1 mouse cellular context compared by ENCODE assay signal in genomic region chr7:27552931-27553513, GRCm38 (mm10).
TF ChIP-seq lines count a peak whose summit lies in the region.

Gene Pld3 (minus strand): TSS chr7:27553218.
Gene 2310022A10Rik (plus strand): TSS chr7:27553233.

TF ChIP-seq in MEL, 35 proteins besides CTCF, POLR2A, EP300 and RAD21 (continued from another document):
- TF ChIP-seq TAL1 (IDR thresholded peaks at IDR 0.05; ENCODE audit: low read length) (no peak), MEF2A (IDR thresholded peaks at IDR 0.05; ENCODE audit: extremely low read depth, insufficient replicate concordance, low read depth, low read length, poor library complexity, severe bottlenecking) (no peak), ZC3H11A (IDR thresholded peaks at IDR 0.05; ENCODE audit: low read depth, low read length) (no peak), MYB (IDR thresholded peaks at IDR 0.05; ENCODE audit: low read depth, low read length) (no peak), ZKSCAN1 (IDR thresholded peaks at IDR 0.05; ENCODE audit: low read depth, low read length) (no peak), NELFE (IDR thresholded peaks at IDR 0.05; ENCODE audit: low read depth, low read length) (peak; percentile 87), RCOR1 (IDR thresholded peaks at IDR 0.05; ENCODE audit: low read depth, low read length) (no peak), CHD1 (IDR thresholded peaks at IDR 0.05; ENCODE audit: low read depth, low read length) (no peak), SMC3 (IDR thresholded peaks at IDR 0.05; ENCODE audit: low read depth, low read length) (no peak), BHLHE40 (IDR thresholded peaks at IDR 0.05; ENCODE audit: borderline replicate concordance, low read depth, low read length) (no peak), USF2 (IDR thresholded peaks at IDR 0.05; ENCODE audit: borderline replicate concordance in 1 of 2, insufficient read depth in 1 of 2, low read depth in 1 of 2, low read length in 2 of 2) (peak in 1 of 2 experiments; percentile 56; a peak in 2 of 4 replicates), GABPA (IDR thresholded peaks at IDR 0.05; ENCODE audit: low read depth, low read length) (no peak), UBTF (IDR thresholded peaks at IDR 0.05; ENCODE audit: borderline replicate concordance, insufficient read depth, low read depth, low read length) (no peak)
